Comparison of ENCODE assay signal across 9 mouse cellular contexts in genomic region chr11:49900962-49901658, GRCm38 (mm10). TPM values are rescaled to one million over a fixed set of nuclear protein-coding genes. Genes with fewer than 3 reads are reported as not detected.
A peak's percentile ranks its signal among the peaks of the same experiment; 100 is the strongest.
DNase-seq lines count a peak whose midpoint lies in the region; ATAC-seq lines count a peak whose summit lies in the region.
"Had no signal": no experiment of that assay in that cellular context is flagged by ENCODE, and none has a peak within 500 bp of the region (broad histone marks: within the 10 kb centered on the region; RNA-seq: fewer than 3 reads in every experiment).

No protein-coding gene starts in this region.

- peaks cover 51% of the 10 kb centered on the region for H3K27me3 ChIP-seq in embryonic facial prominence, embryonic 13.5 days
- H3K27me3 ChIP-seq in midbrain, embryonic 12.5 days, result peaks cover 40% of the 10 kb centered on the region

- peak; percentile 29; the same call in 1 of the 2 replicates for ATAC-seq in embryonic facial prominence, embryonic 13.5 days (ENCODE audit: insufficient number of reproducible peaks, insufficient read depth, low FRiP score, low TSS enrichment, low read depth)
- ATAC-seq in midbrain, embryonic 12.5 days (ENCODE audit: low FRiP score, low read depth), result peak; percentile 42

- no peak overlapping the region for H3K27ac ChIP-seq in embryonic facial prominence, embryonic 13.5 days
- H3K27ac ChIP-seq in midbrain, embryonic 12.5 days (replicated peaks), result no peak overlapping the region

- 31% methylated on average over 15 of the region's 15 CpGs for WGBS in embryonic facial prominence, embryonic 13.5 days
- 30% methylated on average over 15 of the region's 15 CpGs for WGBS in midbrain, embryonic 12.5 days

- DNase-seq in embryo, embryonic 10 days (ENCODE audit: low spot score), result peak; percentile 23
- no peak for DNase-seq in embryo, embryonic 9.5 days (ENCODE audit: extremely low spot score)
- DNase-seq in kidney, adult 8-10 months, result peak; percentile 48 to 59
- no peak for DNase-seq in layer of hippocampus, postnatal 14 days (ENCODE audit: low spot score in 2 of 2)
- DNase-seq in B cell, adult 2 months, result no peak
- no peak for DNase-seq in gastrocnemius, postnatal 36 days

- H3K4me2 ChIP-seq in embryonic facial prominence, embryonic 13.5 days, result peak overlapping the region; percentile 100
- peak overlapping the region; percentile 99 for H3K4me2 ChIP-seq in midbrain, embryonic 12.5 days (replicated peaks)

- H3K9me3 ChIP-seq in embryonic facial prominence, embryonic 13.5 days, result peaks cover 3% of the 10 kb centered on the region; the same call in 1 of the 2 replicates
- peaks cover 7% of the 10 kb centered on the region; the same call in 1 of the 2 replicates for H3K9me3 ChIP-seq in midbrain, embryonic 12.5 days

- no peaks in the 10 kb centered on the region for H3K36me3 ChIP-seq in embryonic facial prominence, embryonic 13.5 days
- H3K36me3 ChIP-seq in midbrain, embryonic 12.5 days, result no peaks in the 10 kb centered on the region

- H3K4me1 ChIP-seq in embryonic facial prominence, embryonic 13.5 days, result 0 out of 2 replicates have a peak, but pooled peaks cover 6% of the 10 kb centered on the region
- peaks cover 10% of the 10 kb centered on the region; the same call in 1 of the 2 replicates for H3K4me1 ChIP-seq in midbrain, embryonic 12.5 days

- peak overlapping the region; percentile 78; the same call in 1 of the 2 replicates for H3K9ac ChIP-seq in embryonic facial prominence, embryonic 13.5 days
- H3K9ac ChIP-seq in midbrain, embryonic 12.5 days (replicated peaks), result peak overlapping the region; percentile 66; the same call in 1 of the 2 replicates

- intact Hi-C loops in gastrocnemius, postnatal 36 days (cut with DNase I), result loop anchor here (5.0 kb wide), 1 partner anchor 56 kb away; no protein-coding TSS in a partner anchor

- H3K4me3 ChIP-seq in embryonic facial prominence, embryonic 13.5 days, result peak overlapping the region; percentile 66
- peak overlapping the region; percentile 76 for H3K4me3 ChIP-seq in midbrain, embryonic 12.5 days

RNA-seq across cellular contexts. Expression of gene Rasgef1c, which starts 0.5 kb away (rescaled TPM):
- polyA plus RNA-seq in embryonic facial prominence, embryonic 13.5 days (2015; fragmentation: Nextera tagmentation; extraction: Ambion mirVana), result 0.11 and 0.24 TPM in 2 replicates
- 1.6 and 3.0 TPM in 2 replicates for polyA plus RNA-seq in midbrain, embryonic 12.5 days (2016; fragmentation: Nextera tagmentation; extraction: Ambion mirVana)
- 1 to 10 TPM; 2.8 TPM for total RNA-seq in layer of hippocampus, postnatal 14 days (2021)
- total RNA-seq in gastrocnemius, postnatal 36 days (2021), result under 1 TPM; 0.26 to 0.44 TPM
- polyA plus RNA-seq: C2C12 had no signal

RNA-seq across cellular contexts. Expression of gene Mapk9, which starts 54.6 kb away (rescaled TPM):
- 28.8 and 31.8 TPM in 2 replicates for polyA plus RNA-seq in embryonic facial prominence, embryonic 13.5 days (2015; fragmentation: Nextera tagmentation; extraction: Ambion mirVana)
- polyA plus RNA-seq in midbrain, embryonic 12.5 days (2016; fragmentation: Nextera tagmentation; extraction: Ambion mirVana), result 45.9 and 46.1 TPM in 2 replicates
- total RNA-seq in layer of hippocampus, postnatal 14 days (2021), result 100 to 1,000 TPM; 150 to 162 TPM
- total RNA-seq in gastrocnemius, postnatal 36 days (2021), result 10 to 100 TPM; 43.5 to 49.9 TPM

Comparison
In these comparisons a context has a peak if more than half of its experiments do, and no peak if none do; other contexts are left out.
1. DNase-seq: peak in embryo, embryonic 10 days (single experiment) and kidney, adult 8-10 months (2 of 2); none in embryo, embryonic 9.5 days (single experiment), layer of hippocampus, postnatal 14 days (0 of 2), B cell, adult 2 months (0 of 2) and gastrocnemius, postnatal 36 days (0 of 2).